Mouse (Mus musculus) liver, postnatal 0 days (tissue): ENCODE data around the gene Ccdc91. TPM values are rescaled to one million over a fixed set of nuclear protein-coding genes. Genes with fewer than 3 reads are reported as not detected.

Experiments used
- ATAC-seq: fragments of 200-750 bp; cut with Nextera tagmentation; 2 replicates; pipeline ENCODE4 v1.8.0; 2017; ENCODE audit warnings: mild to moderate bottlenecking, moderate library complexity
- DNase-seq: peaks from one replicate; pipeline ENCODE4 v3.0.0-alpha.2; 2016
- H3K27ac ChIP-seq: fragments of 300-500 bp; sonication (generic); 2 replicates; pipeline ENCODE4 v1.5.1; 2014; ENCODE audit warnings: antibody characterized with exemption, moderate library complexity, mild to moderate bottlenecking, low read depth
- H3K27me3 ChIP-seq: fragments of 300-500 bp; sonication (generic); 2 replicates; pipeline ENCODE4 v1.6.1; 2014; ENCODE audit warnings: low read length, control low read depth, mixed read lengths; ENCODE audit not compliant: insufficient read depth
- H3K36me3 ChIP-seq: fragments of 300-500 bp; sonication (generic); replicated peaks from 2 replicates; pipeline ENCODE4 v1.6.1; 2014; ENCODE audit warnings: mild to moderate bottlenecking, control low read depth, low read length, moderate library complexity, mixed read lengths; ENCODE audit not compliant: insufficient read depth
- H3K4me1 ChIP-seq: fragments of 300-500 bp; sonication (generic); 2 replicates; pipeline ENCODE4 v1.6.1; 2014; ENCODE audit warnings: antibody characterized with exemption, mild to moderate bottlenecking, control low read depth; ENCODE audit not compliant: insufficient read depth
- H3K4me2 ChIP-seq: fragments of 300-500 bp; sonication (generic); 2 replicates; pipeline ENCODE4 v1.6.1; 2014; ENCODE audit warnings: low read depth, mild to moderate bottlenecking, low read length, moderate library complexity, mixed read lengths
- H3K4me3 ChIP-seq: fragments of 300-500 bp; sonication (generic); 2 replicates; pipeline ENCODE4 v1.5.1; 2014; ENCODE audit warnings: low read depth, low read length
- H3K9ac ChIP-seq: fragments of 300-500 bp; sonication (generic); replicated peaks from 2 replicates; pipeline ENCODE4 v1.6.1; 2014; ENCODE audit warnings: mild to moderate bottlenecking, moderate library complexity
- H3K9me3 ChIP-seq: fragments of 300-500 bp; sonication (generic); 2 replicates; pipeline ENCODE4 v1.6.1; 2016; ENCODE audit warnings: mild to moderate bottlenecking, control low read depth, low read length, mixed read lengths
- CTCF ChIP-seq: sonication (generic); IDR thresholded peaks from 2 replicates; pipeline ENCODE4 v1.5.1; 2016; ENCODE audit warnings: antibody characterized with exemption, low read depth
- EP300 ChIP-seq: IDR thresholded peaks from 2 replicates; pipeline ENCODE4 v1.6.1; 2016; ENCODE audit warnings: antibody characterized with exemption, low read depth, mild to moderate bottlenecking
- WGBS: fragments of 180-500 bp; shearing (Covaris S2); extraction: QIAGEN DNeasy Blood & Tissue Kit; methylation state at CpG from one replicate; pipeline ENCODE4 v1.1.7; 2014; ENCODE audit not compliant: insufficient replicate concordance; 5-methylcytosine and 5-hydroxymethylcytosine counted together
- polyA plus RNA-seq: library from polyadenylated mRNA; unstranded; fragments of >200 nt; fragmentation: Nextera tagmentation; extraction: Ambion mirVana; gene quantifications from 2 replicates; pipeline ENCODE4 v1.2.1, GENCODE M21; 2015

The Ccdc91 gene
- polyA plus RNA-seq, 1 experiment from 2014 or later, result 7.7 TPM

- Histone ChIP-seq H3K9ac (no peak overlapping the region), H3K27me3 (no peaks in the 10 kb centered on the region), H3K9me3 (no peaks in the 10 kb centered on the region), H3K4me3 (no peak overlapping the region), H3K36me3 (no peaks in the 10 kb centered on the region), H3K27ac (no peak overlapping the region), H3K4me2 (no peak overlapping the region), H3K4me1 (no peaks in the 10 kb centered on the region)
- WGBS, result 63% methylated on average over 11 of the region's 11 CpGs
- TF ChIP-seq EP300 (no peak), CTCF (no peak)
- DNase-seq (no peak), ATAC-seq (no peak)
These were observed 99.7 kb downstream of the Ccdc91 start for GRCm38 (mm10) chr6:147575183-147575784.

- Histone ChIP-seq H3K4me3 (no peak overlapping the region), H3K9ac (no peak overlapping the region), H3K4me2 (no peak overlapping the region), H3K9me3 (no peaks in the 10 kb centered on the region), H3K27me3 (no peaks in the 10 kb centered on the region), H3K36me3 (no peaks in the 10 kb centered on the region), H3K4me1 (no peaks in the 10 kb centered on the region), H3K27ac (no peak overlapping the region)
- no peak for TF ChIP-seq CTCF
- no peak for TF ChIP-seq EP300
- no peak for ATAC-seq
- 84% methylated on average over 3 of the region's 3 CpGs for WGBS
- no peak for DNase-seq
These were observed 112.0 kb downstream of the Ccdc91 start for GRCm38 (mm10) chr6:147587675-147588074.

GRCm38 (mm10) chr6:147606666-147607065 is 131.0 kb downstream of the Ccdc91 start:
- Histone ChIP-seq H3K36me3 (no peaks in the 10 kb centered on the region), H3K27ac (no peak overlapping the region), H3K4me1 (no peaks in the 10 kb centered on the region), H3K4me3 (no peak overlapping the region), H3K27me3 (no peaks in the 10 kb centered on the region), H3K9ac (no peak overlapping the region), H3K9me3 (no peaks in the 10 kb centered on the region), H3K4me2 (no peak overlapping the region)
- ATAC-seq (no peak), DNase-seq (no peak)
- 38% methylated on average over 10 of the region's 10 CpGs for WGBS
- TF ChIP-seq CTCF (no peak), EP300 (no peak)

- no peaks in the 10 kb centered on the region for H3K36me3 ChIP-seq
- no peak overlapping the region for H3K27ac ChIP-seq
- no peak overlapping the region for H3K9ac ChIP-seq
- no peaks in the 10 kb centered on the region for H3K9me3 ChIP-seq
- H3K27me3 ChIP-seq, result no peaks in the 10 kb centered on the region
- no peak overlapping the region for H3K4me2 ChIP-seq
- WGBS, result 65% methylated on average over 6 of the region's 6 CpGs
- ATAC-seq (no peak), DNase-seq (no peak)
- H3K4me1 ChIP-seq, result no peaks in the 10 kb centered on the region
- TF ChIP-seq EP300 (no peak), CTCF (no peak)
- H3K4me3 ChIP-seq, result no peak overlapping the region
These were observed 132.0 kb downstream of the Ccdc91 start for GRCm38 (mm10) chr6:147607613-147608012.

- no peaks in the 10 kb centered on the region for H3K4me1 ChIP-seq
- DNase-seq, result no peak
- no peaks in the 10 kb centered on the region for H3K27me3 ChIP-seq
- no peaks in the 10 kb centered on the region for H3K36me3 ChIP-seq
- WGBS, result 59% methylated on average over 2 of the region's 2 CpGs
- TF ChIP-seq CTCF (no peak), EP300 (no peak)
- H3K4me3 ChIP-seq, result no peak overlapping the region
- no peak overlapping the region for H3K27ac ChIP-seq
- no peaks in the 10 kb centered on the region for H3K9me3 ChIP-seq
- no peak for ATAC-seq
- H3K9ac ChIP-seq, result no peak overlapping the region
- H3K4me2 ChIP-seq, result no peak overlapping the region
These were observed 139.7 kb downstream of the Ccdc91 start for GRCm38 (mm10) chr6:147615306-147615705.

- no peak overlapping the region for H3K27ac ChIP-seq
- no peaks in the 10 kb centered on the region for H3K36me3 ChIP-seq
- H3K9me3 ChIP-seq, result no peaks in the 10 kb centered on the region
- DNase-seq (no peak), ATAC-seq (no peak)
- no peak overlapping the region for H3K9ac ChIP-seq
- no peak overlapping the region for H3K4me2 ChIP-seq
- no peaks in the 10 kb centered on the region for H3K27me3 ChIP-seq
- TF ChIP-seq EP300 (no peak), CTCF (no peak)
- no peak overlapping the region for H3K4me3 ChIP-seq
- no peaks in the 10 kb centered on the region for H3K4me1 ChIP-seq
- 76% methylated on average over 3 of the region's 3 CpGs for WGBS
These were observed 147.5 kb downstream of the Ccdc91 start for GRCm38 (mm10) chr6:147623142-147623541.

GRCm38 (mm10) chr6:147636464-147636863 is 160.8 kb downstream of the Ccdc91 start:
- Histone ChIP-seq H3K4me1 (no peaks in the 10 kb centered on the region), H3K4me2 (no peak overlapping the region), H3K4me3 (no peak overlapping the region), H3K27ac (no peak overlapping the region), H3K27me3 (no peaks in the 10 kb centered on the region), H3K36me3 (no peaks in the 10 kb centered on the region), H3K9ac (no peak overlapping the region), H3K9me3 (no peaks in the 10 kb centered on the region)
- no peak for TF ChIP-seq EP300
- no peak for TF ChIP-seq CTCF
- 67% methylated on average over 5 of the region's 5 CpGs for WGBS
- DNase-seq, result no peak
- no peak for ATAC-seq
